Mouse (Mus musculus): ENCODE measurements around the gene Bri3. TPM values are rescaled to one million over a fixed set of nuclear protein-coding genes. Genes with fewer than 3 reads are reported as not detected.

Gene Bri3
- polyA plus RNA-seq, 1 experiment, result 90.6 TPM

DNA sequence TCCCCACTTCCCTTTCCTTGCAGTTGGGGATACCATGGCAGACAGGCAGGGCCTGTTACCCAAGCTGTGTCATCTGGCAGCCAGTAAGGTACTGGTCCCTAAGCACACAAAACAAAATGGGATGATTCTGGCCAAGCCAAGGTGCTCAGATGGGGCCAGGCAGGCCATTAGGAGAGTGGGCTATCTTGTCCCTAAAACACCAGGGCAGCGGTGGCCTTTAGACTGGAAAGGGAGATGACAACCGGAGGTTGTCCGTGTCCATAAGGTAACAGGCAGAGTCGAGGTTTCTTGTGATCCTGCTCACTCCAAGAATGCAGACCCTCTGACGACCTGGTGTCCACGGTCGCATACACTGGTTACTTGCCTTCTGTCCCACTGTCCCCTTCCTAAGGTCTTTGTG is 25.7 kb downstream of the Bri3 start:
- Histone ChIP-seq H3K4me3 (ENCODE audit: insufficient read depth, low read length) (no peak overlapping the region), H3K27ac (ENCODE audit: insufficient read depth, low read length) (no peak overlapping the region)
- no peak for TF ChIP-seq CTCF (IDR thresholded peaks at IDR 0.05; ENCODE audit: borderline replicate concordance, insufficient read depth, low read length)
- TF ChIP-seq POLR2A (IDR thresholded peaks at IDR 0.05; ENCODE audit: low read depth, low read length), result no peak

GRCm38 (mm10) chr5:144270420-144270819 is 26.2 kb downstream of the Bri3 start:
- no peaks in the 10 kb centered on the region for H3K4me1 ChIP-seq (ENCODE audit: control insufficient read depth, insufficient read depth, low read length)
- TF ChIP-seq POLR2A (IDR thresholded peaks at IDR 0.05; ENCODE audit: low read depth, low read length) (no peak), CTCF (IDR thresholded peaks at IDR 0.05; ENCODE audit: borderline replicate concordance, insufficient read depth, low read length) (no peak)
- no peak overlapping the region for H3K4me3 ChIP-seq (ENCODE audit: insufficient read depth, low read length)
- H3K27ac ChIP-seq (ENCODE audit: insufficient read depth, low read length), result no peak overlapping the region

More for the DNA sequence above, 25.7 kb downstream of the Bri3 start:
- no peaks in the 10 kb centered on the region for H3K4me1 ChIP-seq (ENCODE audit: control insufficient read depth, insufficient read depth, low read length)

GRCm38 (mm10) chr5:144271118-144271517 is 26.9 kb downstream of the Bri3 start:
- no peak for TF ChIP-seq POLR2A (IDR thresholded peaks at IDR 0.05; ENCODE audit: low read depth, low read length)
- TF ChIP-seq CTCF (IDR thresholded peaks at IDR 0.05; ENCODE audit: borderline replicate concordance, insufficient read depth, low read length), result no peak
- Histone ChIP-seq H3K27ac (ENCODE audit: insufficient read depth, low read length) (no peak overlapping the region), H3K4me3 (ENCODE audit: insufficient read depth, low read length) (no peak overlapping the region), H3K4me1 (ENCODE audit: control insufficient read depth, insufficient read depth, low read length) (no peaks in the 10 kb centered on the region)

DNA sequence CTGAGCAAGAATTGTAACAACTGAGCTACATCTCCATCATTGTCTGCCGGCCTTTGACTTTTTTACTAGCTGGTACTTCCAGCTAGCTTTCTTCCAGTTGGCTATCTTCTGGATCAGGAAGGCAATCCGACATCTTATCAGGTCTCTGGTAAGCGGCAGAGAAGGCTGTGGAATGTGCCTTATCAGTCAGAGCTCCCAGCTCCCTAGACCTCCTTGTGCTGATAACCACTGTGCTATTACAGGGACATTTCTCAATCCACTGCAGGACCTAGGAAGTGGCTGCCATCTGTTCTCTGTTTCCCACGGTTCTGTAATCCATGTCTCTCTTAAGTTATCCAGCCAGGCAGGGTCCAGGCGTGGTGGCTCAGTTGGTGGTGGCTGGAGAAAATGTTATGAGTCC is 27.5 kb downstream of the Bri3 start:
- H3K4me3 ChIP-seq (ENCODE audit: insufficient read depth, low read length), result no peak overlapping the region
- no peak overlapping the region for H3K27ac ChIP-seq (ENCODE audit: insufficient read depth, low read length)
- TF ChIP-seq POLR2A (IDR thresholded peaks at IDR 0.05; ENCODE audit: low read depth, low read length), result no peak
- H3K4me1 ChIP-seq (ENCODE audit: control insufficient read depth, insufficient read depth, low read length), result no peaks in the 10 kb centered on the region

GRCm38 (mm10) chr5:144274904-144275303 is 30.7 kb downstream of the Bri3 start:
- no peak overlapping the region for H3K4me3 ChIP-seq (ENCODE audit: insufficient read depth, low read length)
- no peak overlapping the region for H3K27ac ChIP-seq (ENCODE audit: insufficient read depth, low read length)
- TF ChIP-seq CTCF (IDR thresholded peaks at IDR 0.05; ENCODE audit: borderline replicate concordance, insufficient read depth, low read length), result no peak
- no peak for TF ChIP-seq POLR2A (IDR thresholded peaks at IDR 0.05; ENCODE audit: low read depth, low read length)
- H3K4me1 ChIP-seq (ENCODE audit: control insufficient read depth, insufficient read depth, low read length), result no peaks in the 10 kb centered on the region

DNA sequence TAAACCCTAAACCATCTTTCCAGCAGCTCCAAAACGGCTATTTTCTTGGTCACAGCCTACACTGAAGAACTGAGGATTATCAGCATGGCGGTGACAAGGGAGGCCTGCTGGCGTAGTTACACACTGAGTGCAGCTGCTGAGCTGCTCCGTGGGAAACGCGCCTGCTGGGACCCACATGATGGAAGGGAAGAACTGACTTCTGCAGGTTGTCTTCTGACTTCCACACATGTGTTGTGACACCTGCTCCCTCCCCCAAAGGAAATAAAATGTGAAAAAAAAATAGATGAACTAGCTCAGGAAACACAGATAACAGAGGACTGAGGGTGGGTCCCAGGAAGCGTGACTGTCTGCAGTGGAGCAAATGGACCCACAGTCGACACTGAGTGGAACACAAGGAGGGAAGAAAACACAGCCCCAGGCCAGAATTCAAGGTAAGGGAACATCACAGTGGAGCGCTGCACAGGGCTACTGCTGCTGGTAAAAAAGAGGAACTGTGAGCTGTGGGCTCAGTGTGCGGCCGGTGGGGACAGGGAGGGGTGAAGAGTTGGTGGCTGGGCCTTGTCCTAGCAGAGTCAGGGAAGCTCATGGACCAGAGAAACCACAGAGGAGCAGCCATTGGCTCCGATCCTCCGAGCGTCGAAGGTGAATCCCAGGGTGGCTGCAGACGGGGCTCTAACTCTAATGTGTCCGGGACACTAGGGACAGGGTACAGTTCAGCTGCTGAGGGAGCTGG is 32.8 kb downstream of the Bri3 start:
- TF ChIP-seq POLR2A (IDR thresholded peaks at IDR 0.05; ENCODE audit: low read depth, low read length) (no peak), CTCF (IDR thresholded peaks at IDR 0.05; ENCODE audit: borderline replicate concordance, insufficient read depth, low read length) (no peak)
- Histone ChIP-seq H3K4me1 (ENCODE audit: control insufficient read depth, insufficient read depth, low read length) (no peaks in the 10 kb centered on the region), H3K27ac (ENCODE audit: insufficient read depth, low read length) (no peak overlapping the region), H3K4me3 (ENCODE audit: insufficient read depth, low read length) (no peak overlapping the region)

DNA sequence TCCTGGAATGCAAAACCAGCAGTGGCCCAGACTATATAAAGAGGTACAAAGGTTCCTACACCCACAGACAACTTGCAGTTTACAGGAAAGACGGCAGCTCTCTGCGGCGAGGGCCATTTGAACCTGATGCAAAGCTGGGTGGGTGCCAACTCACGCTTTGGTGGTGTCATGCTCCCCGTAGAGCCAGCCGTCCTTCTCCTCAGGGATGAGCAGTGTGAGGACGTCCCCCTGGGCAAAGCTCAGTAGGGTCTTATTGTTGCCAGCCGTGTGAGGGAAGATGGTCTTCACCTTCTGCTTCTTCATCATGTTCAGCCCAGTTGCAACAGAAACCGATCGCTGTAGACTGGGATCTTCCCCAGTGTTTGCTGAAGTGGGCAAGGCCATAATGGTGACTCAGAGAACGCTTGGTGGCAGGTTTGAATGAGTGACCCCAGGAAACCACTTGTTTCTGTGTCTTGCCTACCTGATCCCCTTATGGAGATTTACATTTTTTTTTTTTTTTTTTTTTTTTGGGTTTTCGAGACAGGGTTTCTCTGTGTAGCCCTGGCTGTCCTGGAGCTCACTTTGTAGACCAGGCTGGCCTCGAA is 34.2 kb downstream of the Bri3 start:
- H3K4me3 ChIP-seq (ENCODE audit: insufficient read depth, low read length), result no peak overlapping the region
- H3K4me1 ChIP-seq (ENCODE audit: control insufficient read depth, insufficient read depth, low read length), result no peaks in the 10 kb centered on the region
- TF ChIP-seq POLR2A (IDR thresholded peaks at IDR 0.05; ENCODE audit: low read depth, low read length) (no peak), CTCF (IDR thresholded peaks at IDR 0.05; ENCODE audit: borderline replicate concordance, insufficient read depth, low read length) (no peak)
- H3K27ac ChIP-seq (ENCODE audit: insufficient read depth, low read length), result no peak overlapping the region

DNA sequence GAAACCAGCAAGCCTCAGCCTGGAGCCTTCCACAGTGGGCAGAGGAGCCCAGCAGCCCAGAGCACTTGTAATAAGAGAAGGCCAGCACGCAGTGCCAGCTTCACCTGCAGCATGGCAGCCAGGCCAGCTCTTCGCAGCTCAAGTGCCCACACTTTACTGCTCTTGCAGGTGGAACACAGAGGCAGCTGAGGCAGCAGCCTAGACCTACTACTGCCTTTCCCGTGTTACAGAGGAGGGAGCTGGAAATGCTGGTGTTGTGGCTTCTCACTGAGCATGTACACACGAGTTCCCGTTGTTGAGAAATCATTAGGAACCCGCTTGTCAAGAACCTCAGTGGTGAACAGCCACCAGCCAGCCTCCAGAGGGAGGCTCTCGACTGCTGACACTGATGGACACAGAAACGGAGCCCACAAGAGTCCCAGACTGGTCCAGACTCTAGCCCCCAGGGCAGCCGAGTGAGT is 34.9 kb downstream of the Bri3 start:
- H3K4me1 ChIP-seq (ENCODE audit: control insufficient read depth, insufficient read depth, low read length), result no peaks in the 10 kb centered on the region
- no peak overlapping the region for H3K4me3 ChIP-seq (ENCODE audit: insufficient read depth, low read length)
- no peak for TF ChIP-seq POLR2A (IDR thresholded peaks at IDR 0.05; ENCODE audit: low read depth, low read length)
- TF ChIP-seq CTCF (IDR thresholded peaks at IDR 0.05; ENCODE audit: borderline replicate concordance, insufficient read depth, low read length), result no peak
- H3K27ac ChIP-seq (ENCODE audit: insufficient read depth, low read length), result no peak overlapping the region

DNA sequence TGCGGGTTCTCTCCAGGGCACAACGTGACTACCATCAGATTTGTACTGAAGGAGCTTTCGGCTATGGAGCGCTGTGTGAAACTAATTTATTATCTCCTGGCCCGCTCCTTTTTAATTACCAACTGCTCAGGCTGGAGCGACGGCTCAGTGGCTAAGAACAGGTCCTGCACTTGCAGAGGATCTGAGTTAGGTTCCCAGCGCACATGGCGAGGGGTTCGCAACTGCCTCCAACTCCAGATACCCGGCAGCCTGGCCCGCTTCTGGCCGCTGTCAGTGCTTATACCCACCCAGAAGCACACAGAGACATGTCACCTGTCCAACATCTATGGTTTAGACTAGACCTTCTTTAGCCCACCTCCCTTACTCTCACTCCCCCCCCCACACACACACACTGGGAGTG is 35.7 kb downstream of the Bri3 start:
- no peak overlapping the region for H3K27ac ChIP-seq (ENCODE audit: insufficient read depth, low read length)
- no peak for TF ChIP-seq CTCF (IDR thresholded peaks at IDR 0.05; ENCODE audit: borderline replicate concordance, insufficient read depth, low read length)
- TF ChIP-seq POLR2A (IDR thresholded peaks at IDR 0.05; ENCODE audit: low read depth, low read length), result no peak
- no peaks in the 10 kb centered on the region for H3K4me1 ChIP-seq (ENCODE audit: control insufficient read depth, insufficient read depth, low read length)
- H3K4me3 ChIP-seq (ENCODE audit: insufficient read depth, low read length), result no peak overlapping the region

DNA sequence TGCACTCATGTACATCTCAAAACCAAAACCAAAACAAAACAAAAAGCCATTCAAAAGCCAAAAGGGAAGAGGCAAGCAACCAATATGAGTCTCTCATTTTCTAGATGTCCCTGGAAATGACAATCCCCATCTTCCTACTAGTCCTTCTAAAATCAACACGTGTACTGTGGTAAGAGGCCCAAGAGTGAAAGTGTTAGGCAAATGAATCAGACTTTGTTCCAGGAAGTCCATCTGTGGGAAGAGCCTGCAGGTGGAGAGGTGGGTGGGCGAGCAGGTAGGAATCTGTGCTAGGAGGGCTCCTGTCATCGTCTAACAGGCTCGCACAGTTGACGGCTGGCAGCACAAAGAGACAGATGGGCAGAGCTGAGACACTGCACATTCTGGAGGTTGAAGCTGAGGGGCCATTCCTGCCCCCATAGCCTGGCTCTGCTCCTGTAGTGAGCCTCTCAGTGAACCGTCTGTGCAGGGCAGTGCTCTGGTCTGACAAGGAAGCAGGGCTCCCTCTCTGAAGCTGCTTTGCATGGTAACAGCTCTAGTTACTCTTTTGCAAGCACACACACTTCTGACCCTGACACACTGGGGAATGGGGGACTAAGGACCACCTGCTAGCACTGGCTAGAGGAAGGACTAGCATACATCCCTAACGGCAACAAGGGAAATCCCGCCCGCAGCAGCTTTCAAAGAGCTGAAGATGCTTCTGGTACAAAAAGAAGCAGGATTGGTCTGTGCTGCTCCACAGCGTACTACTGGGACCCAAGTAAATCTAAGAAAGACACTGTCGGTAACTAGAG is 38.4 kb downstream of the Bri3 start:
- TF ChIP-seq CTCF (IDR thresholded peaks at IDR 0.05; ENCODE audit: borderline replicate concordance, insufficient read depth, low read length) (no peak), POLR2A (IDR thresholded peaks at IDR 0.05; ENCODE audit: low read depth, low read length) (no peak)
- Histone ChIP-seq H3K4me3 (ENCODE audit: insufficient read depth, low read length) (no peak overlapping the region), H3K4me1 (ENCODE audit: control insufficient read depth, insufficient read depth, low read length) (no peaks in the 10 kb centered on the region), H3K27ac (ENCODE audit: insufficient read depth, low read length) (no peak overlapping the region)
